Mouse (Mus musculus): ENCODE data around the gene Zfp462. TPM values are rescaled to one million over a fixed set of nuclear protein-coding genes. Genes with fewer than 3 reads are reported as not detected.

Zfp462 gene
- total RNA-seq, 1 experiment from 2014 or later: not detected

DNA sequence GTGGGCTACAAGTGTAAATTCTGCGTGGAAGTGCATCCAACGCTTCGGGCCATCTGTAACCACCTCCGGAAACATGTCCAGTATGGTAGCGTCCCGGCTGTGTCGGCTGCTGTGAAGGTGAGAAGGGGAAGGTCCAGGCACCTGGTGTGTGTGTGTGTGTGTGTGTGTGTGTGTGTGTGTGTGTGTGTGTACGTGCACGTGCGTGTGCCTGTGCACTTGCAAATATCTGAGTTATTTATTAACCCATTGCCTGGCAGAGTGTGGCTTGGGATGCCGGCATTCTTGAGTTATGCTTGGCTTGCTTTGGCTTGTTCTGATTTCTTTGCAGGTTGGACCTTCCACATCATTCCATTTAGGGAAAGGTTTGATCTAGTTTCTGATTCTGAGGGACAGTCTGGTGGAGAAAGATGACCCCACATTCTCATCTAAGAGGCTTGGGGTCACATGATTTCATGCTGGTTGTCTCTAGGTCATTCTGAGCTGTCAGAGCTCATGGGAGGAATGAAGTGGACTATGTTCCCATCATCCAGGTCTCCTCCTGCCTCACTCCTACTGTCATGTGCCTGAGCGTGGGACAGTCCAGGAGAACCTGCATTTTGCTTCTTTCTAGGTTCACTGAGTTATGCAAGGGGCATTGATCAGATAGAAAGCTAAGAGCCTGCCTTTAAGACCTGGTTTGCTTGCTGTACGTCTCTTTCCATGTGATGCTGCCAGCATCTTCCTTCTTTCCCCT, 70.0 kb downstream of the Zfp462 start:
- ATAC-seq (replicated peaks; ENCODE audit: insufficient number of reproducible peaks, low FRiP score, low TSS enrichment, poor library complexity, severe bottlenecking): no peak

DNA sequence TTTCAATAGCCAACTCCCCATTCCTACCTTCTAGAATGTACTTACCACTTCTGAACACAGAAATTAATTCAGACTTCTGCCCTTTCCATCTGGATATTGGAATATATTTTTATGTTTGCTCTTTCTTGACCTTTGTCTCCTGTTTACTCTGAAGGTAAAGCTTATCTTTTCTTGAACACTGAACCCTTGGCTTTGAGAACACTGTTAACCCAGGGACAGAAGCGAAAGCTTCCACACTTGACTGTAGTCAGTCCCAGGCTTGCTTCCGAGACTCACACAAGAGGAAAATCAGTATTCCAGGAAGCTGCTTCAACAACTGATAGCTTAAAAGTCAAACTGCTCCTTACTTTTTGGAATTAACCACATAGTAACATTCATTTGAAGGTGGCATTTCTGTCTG, 70.7 kb downstream of the Zfp462 start:
- ATAC-seq (replicated peaks; ENCODE audit: insufficient number of reproducible peaks, low FRiP score, low TSS enrichment, poor library complexity, severe bottlenecking): no peak

DNA sequence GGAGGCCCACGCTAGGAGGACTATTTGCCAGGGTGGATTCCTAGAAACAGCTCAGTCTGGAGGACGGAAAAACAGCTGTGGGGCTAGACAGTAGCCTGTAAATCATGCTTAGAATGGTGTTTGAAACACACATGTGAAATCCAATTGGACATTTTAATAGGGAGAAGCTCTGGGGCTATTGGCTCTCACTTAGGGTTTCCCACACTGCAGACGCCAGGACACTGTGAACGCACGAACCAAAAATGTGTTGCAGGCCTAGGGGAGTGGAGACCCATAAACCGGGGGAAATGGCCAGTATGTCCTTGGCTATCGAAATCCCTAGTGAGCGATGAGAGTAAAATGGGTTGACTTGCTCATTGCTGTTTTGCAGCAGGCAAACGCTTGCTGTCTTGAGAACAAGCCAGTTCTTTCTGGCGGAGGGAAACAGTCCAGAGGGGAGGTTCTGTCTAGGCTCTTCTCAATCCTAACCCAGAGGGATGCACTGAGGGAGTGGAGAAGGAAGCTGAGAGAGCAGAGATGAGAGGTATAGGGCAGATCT, 81.3 kb downstream of the Zfp462 start:
- ATAC-seq (replicated peaks; ENCODE audit: insufficient number of reproducible peaks, low FRiP score, low TSS enrichment, poor library complexity, severe bottlenecking): no peak

GRCm38 (mm10) chr4:55030401-55030800, 85.6 kb downstream of the Zfp462 start:
- no peak for ATAC-seq (replicated peaks; ENCODE audit: insufficient number of reproducible peaks, low FRiP score, low TSS enrichment, poor library complexity, severe bottlenecking)

DNA sequence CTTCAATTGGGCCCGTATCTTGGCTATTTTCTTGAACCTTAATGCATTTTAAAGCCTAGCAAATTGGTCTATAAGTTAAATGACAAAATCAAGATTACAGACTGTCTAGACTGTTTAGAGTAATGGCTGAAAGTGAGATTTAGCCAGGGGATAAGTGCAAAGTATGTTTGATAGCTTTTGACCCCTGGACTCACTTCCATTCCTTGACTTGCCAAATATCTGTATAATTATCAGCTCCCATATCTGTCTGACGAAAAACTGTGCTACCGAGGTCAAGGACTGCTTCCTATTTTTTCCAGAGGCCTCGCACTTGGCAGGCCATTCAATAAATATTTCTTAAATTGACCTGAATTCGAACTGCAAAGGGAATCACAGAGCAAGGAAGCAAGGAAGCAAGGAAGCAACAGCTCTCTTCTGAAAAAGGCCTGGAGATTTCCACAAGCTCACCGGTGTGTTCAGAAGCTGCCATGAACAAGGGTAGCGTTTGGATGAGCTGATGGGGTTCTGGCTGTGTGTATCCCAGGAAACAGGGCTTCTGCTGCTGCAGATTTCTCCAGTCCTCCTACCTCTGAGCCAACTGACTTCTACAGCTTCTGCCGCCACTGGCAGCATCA, 87.6 kb downstream of the Zfp462 start:
- no peak for ATAC-seq (replicated peaks; ENCODE audit: insufficient number of reproducible peaks, low FRiP score, low TSS enrichment, poor library complexity, severe bottlenecking)

GRCm38 (mm10) chr4:55033452-55033851, 88.6 kb downstream of the Zfp462 start:
- no peak for ATAC-seq (replicated peaks; ENCODE audit: insufficient number of reproducible peaks, low FRiP score, low TSS enrichment, poor library complexity, severe bottlenecking)

GRCm38 (mm10) chr4:55038139-55038538, 93.3 kb downstream of the Zfp462 start:
- ATAC-seq (replicated peaks; ENCODE audit: insufficient number of reproducible peaks, low FRiP score, low TSS enrichment, poor library complexity, severe bottlenecking): no peak

- ATAC-seq (replicated peaks; ENCODE audit: insufficient number of reproducible peaks, low FRiP score, low TSS enrichment, poor library complexity, severe bottlenecking): no peak
These were observed 95.6 kb downstream of the Zfp462 start for GRCm38 (mm10) chr4:55040258-55040964.

DNA sequence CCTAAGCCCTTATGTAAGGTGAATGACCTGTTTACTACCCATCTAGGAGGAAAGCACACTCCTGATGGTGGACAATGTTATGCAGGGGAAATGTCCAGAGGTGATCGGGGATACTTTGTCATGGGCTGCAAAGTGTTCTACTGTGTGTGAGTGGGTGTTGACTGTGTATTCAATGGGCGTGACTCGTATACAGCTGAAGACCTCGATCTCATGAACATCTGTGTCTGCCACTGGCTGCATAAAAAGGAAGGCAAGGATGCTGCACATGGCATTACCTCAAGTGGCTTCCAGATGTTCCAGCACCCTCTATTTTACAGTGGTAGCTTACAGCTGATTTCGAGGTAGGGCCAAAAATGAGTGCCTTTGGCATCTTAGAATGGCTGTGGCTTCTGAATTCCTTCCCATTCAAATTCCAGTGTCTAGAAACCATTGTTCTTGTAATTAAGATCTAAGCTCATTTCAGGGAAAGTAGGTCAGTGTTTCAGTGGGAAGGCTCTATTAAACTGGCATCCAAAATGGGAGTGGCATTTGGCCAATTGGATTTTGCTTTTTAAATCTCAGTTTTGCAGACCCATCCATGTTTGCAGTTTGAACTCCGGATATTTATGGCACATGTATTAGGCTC, 96.4 kb downstream of the Zfp462 start:
- ATAC-seq (replicated peaks; ENCODE audit: insufficient number of reproducible peaks, low FRiP score, low TSS enrichment, poor library complexity, severe bottlenecking): no peak

DNA sequence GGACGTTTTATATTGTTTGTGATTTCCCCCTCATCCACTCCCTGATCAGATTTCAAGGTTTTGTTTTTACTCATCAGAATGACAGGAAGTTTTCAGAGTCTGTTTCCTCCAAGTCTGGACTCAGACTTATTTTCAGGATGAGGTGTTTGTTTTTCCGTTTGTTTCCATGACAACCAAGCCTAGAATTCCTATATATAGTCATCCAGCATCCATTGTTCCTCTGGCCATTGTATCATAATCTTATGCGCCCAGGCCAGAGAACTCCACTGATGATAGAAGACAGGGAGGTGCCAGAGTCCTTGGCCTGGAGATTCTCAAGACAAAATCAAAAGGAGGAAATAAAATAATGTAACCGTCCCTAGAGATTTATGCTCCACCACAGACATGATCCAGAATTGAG, 97.7 kb downstream of the Zfp462 start:
- ATAC-seq (replicated peaks; ENCODE audit: insufficient number of reproducible peaks, low FRiP score, low TSS enrichment, poor library complexity, severe bottlenecking): no peak

GRCm38 (mm10) chr4:55047266-55047665, 102.4 kb downstream of the Zfp462 start:
- no peak for ATAC-seq (replicated peaks; ENCODE audit: insufficient number of reproducible peaks, low FRiP score, low TSS enrichment, poor library complexity, severe bottlenecking)

GRCm38 (mm10) chr4:55049938-55050610, 105.2 kb downstream of the Zfp462 start:
- ATAC-seq (replicated peaks; ENCODE audit: insufficient number of reproducible peaks, low FRiP score, low TSS enrichment, poor library complexity, severe bottlenecking): no peak

DNA sequence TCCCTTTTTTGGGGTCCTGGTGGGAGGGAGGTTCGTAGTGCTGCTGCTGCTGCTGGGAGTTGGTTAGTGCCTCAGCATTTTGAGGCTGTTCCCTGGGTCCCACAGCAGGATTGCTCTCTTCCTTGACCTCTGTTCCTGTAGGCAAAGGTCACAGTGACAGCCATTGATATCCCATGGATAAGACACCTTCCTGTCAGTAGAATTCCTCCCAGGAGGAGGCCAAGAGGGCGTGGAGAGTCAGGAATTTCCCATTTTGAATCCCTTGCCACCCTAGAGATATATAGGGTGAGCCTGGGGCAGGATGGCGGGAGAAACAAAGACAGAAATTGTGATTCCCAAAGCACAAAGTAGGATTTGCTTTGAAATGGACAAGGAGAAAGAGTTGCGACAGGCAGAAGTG, 106.5 kb downstream of the Zfp462 start:
- no peak for ATAC-seq (replicated peaks; ENCODE audit: insufficient number of reproducible peaks, low FRiP score, low TSS enrichment, poor library complexity, severe bottlenecking)

GRCm38 (mm10) chr4:55052686-55053085, 107.8 kb downstream of the Zfp462 start:
- no peak for ATAC-seq (replicated peaks; ENCODE audit: insufficient number of reproducible peaks, low FRiP score, low TSS enrichment, poor library complexity, severe bottlenecking)

GRCm38 (mm10) chr4:55057666-55058455, 113.0 kb downstream of the Zfp462 start:
- ATAC-seq (replicated peaks; ENCODE audit: insufficient number of reproducible peaks, low FRiP score, low TSS enrichment, poor library complexity, severe bottlenecking): no peak

- ATAC-seq (replicated peaks; ENCODE audit: insufficient number of reproducible peaks, low FRiP score, low TSS enrichment, poor library complexity, severe bottlenecking): no peak
These were observed 114.1 kb downstream of the Zfp462 start for GRCm38 (mm10) chr4:55058901-55059300.

DNA sequence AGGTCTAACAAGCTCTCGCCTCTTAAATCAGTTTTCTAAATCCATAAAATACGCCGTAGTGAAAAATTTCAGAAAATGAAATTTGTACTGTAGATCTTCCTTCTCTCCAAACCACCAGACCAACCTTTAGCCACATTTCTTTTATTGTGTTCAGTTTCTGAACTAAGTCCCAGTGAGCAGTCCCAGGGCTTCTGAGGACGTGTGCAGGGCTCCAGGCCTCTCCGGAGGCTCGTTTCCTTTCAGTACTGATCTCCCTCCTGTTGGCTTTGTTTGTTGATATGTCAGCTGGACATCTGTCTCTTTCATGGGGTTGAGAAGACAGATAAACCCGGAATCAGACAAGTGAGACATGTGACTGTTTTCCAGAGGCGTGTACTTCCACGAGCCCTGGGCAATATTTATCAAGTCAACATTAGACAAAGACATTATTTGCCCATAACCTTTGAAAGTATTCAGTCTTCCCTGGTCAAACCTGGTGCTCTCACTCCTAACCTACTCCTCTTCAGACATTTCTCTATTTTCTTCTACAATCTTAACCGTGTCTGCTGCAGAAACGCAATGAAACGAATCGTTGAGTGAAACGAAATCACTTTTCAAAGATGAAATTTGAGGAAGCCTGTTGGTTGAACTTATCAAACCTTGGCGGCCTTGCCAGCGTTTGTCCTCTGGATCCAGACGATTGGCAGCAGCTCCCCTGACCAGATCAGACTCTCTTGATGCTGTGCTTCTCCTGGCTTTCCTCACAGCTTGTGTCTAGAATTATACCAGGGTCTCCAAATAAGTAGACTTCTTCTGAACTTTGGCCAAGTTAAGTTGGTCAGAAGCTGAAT, 121.7 kb downstream of the Zfp462 start:
- no peak for ATAC-seq (replicated peaks; ENCODE audit: insufficient number of reproducible peaks, low FRiP score, low TSS enrichment, poor library complexity, severe bottlenecking)
